In the genomic region with DNA sequence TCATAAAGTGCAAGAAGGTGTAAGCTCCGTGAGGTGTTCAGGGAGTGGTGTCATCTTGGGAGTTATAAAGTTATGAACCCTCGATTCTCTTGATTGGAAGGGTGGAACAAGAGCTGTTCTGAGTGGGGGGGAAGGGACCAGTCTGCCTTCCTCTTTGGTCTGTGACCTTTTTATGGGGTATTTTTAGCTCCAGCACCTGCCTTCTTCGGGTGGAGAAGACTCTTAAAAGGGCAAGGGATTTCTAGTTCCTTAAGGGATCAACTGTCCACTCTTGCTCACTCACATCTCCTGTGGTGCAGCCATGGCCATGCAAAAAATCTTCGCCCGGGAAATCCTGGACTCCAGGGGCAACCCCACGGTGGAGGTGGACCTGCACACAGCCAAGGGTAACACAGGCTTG, we compare ENCODE assay signal across 9 mouse cellular contexts. TPM values are rescaled to one million over a fixed set of nuclear protein-coding genes. Genes with fewer than 3 reads are reported as not detected.
DNase-seq lines count a peak whose midpoint lies in the region; ATAC-seq lines count a peak whose summit lies in the region.
"Had no signal": no experiment of that assay in that cellular context is flagged by ENCODE, and none has a peak within 500 bp of the region (broad histone marks: within the 10 kb centered on the region; RNA-seq: fewer than 3 reads in every experiment).

No protein-coding gene starts in this region.

- ATAC-seq in kidney, embryonic 14.5 days (ENCODE audit: low FRiP score, low TSS enrichment): no peak
- ATAC-seq in granulocyte monocyte progenitor cell, adult 5-6 weeks (replicated peaks; ENCODE audit: poor library complexity, severe bottlenecking): no peak

- H3K27ac ChIP-seq in kidney, embryonic 14.5 days (ENCODE audit: low read depth, low read length): no peak overlapping the region; the same call in 1 of the 2 replicates

- peaks cover 19% of the 10 kb centered on the region for H3K36me3 ChIP-seq in kidney, embryonic 14.5 days (ENCODE audit: control insufficient read depth, insufficient read depth, low read length)

- H3K27me3 ChIP-seq in kidney, embryonic 14.5 days (ENCODE audit: control insufficient read depth, insufficient read depth, low read length): no peaks in the 10 kb centered on the region

- peak overlapping the region; percentile 71 for H3K4me2 ChIP-seq in kidney, embryonic 14.5 days (replicated peaks; ENCODE audit: low read depth, low read length)

- H3K9me3 ChIP-seq in kidney, embryonic 14.5 days (ENCODE audit: control insufficient read depth, low read length): no peaks in the 10 kb centered on the region

- peak; percentile 40 for DNase-seq in cerebellum, adult 9-11 months
- DNase-seq in cerebellum, postnatal 10 days: no peak
- DNase-seq in kidney, adult 11 months: no peak
- peak; percentile 40 for DNase-seq in thymus, postnatal 4 days
- no peak for DNase-seq in thymus, postnatal 0 days (ENCODE audit: low spot score)
- DNase-seq in layer of hippocampus, adult 8-10 months (ENCODE audit: low spot score in 2 of 2): no peak
- DNase-seq: kidney, adult 2 months had no signal

- peak overlapping the region; percentile 28; the same call in 1 of the 2 replicates for H3K9ac ChIP-seq in kidney, embryonic 14.5 days (ENCODE audit: low read depth, low read length)

- H3K4me3 ChIP-seq in kidney, embryonic 14.5 days (ENCODE audit: low read length): 0 out of 2 replicates have a peak overlapping the region, but pooled peaks have one; percentile 3

- 30% methylated on average over 6 of the region's 6 CpGs for WGBS in kidney, embryonic 14.5 days

- peaks cover 28% of the 10 kb centered on the region for H3K4me1 ChIP-seq in kidney, embryonic 14.5 days (ENCODE audit: control insufficient read depth, insufficient read depth, low read length)

RNA-seq across cellular contexts. Expression of gene Eno3, which starts 0.6 kb away (rescaled TPM):
- polyA plus RNA-seq in kidney, embryonic 14.5 days (2014; fragmentation: Nextera tagmentation; extraction: Ambion mirVana): 22.4 and 26.8 TPM in 2 replicates
- 13.1 and 14.7 TPM in 2 replicates for polyA plus RNA-seq in thymus, postnatal 0 days (2015; fragmentation: Nextera tagmentation; extraction: Ambion mirVana)
- 14.9 and 18.9 TPM in 2 replicates for total RNA-seq in granulocyte monocyte progenitor cell, adult 5-6 weeks (2014; fragmentation: Nextera tagmentation)
- 4.5 and 5.9 TPM in 2 replicates for total RNA-seq in granulocyte monocyte progenitor cell, adult 5-6 weeks (2017)
- 10 to 100 TPM in 3 of 4 experiments, 1 to 10 TPM in 1; 10.0 to 14.5 (median 11.2) TPM for total RNA-seq in layer of hippocampus, adult 8-10 months (2022)

RNA-seq across cellular contexts. Expression of gene Pfn1, which starts 3.1 kb away (rescaled TPM):
- polyA plus RNA-seq in kidney, embryonic 14.5 days (2014; fragmentation: Nextera tagmentation; extraction: Ambion mirVana): 1,900 and 2,186 TPM in 2 replicates
- 2,783 and 3,382 TPM in 2 replicates for polyA plus RNA-seq in thymus, postnatal 0 days (2015; fragmentation: Nextera tagmentation; extraction: Ambion mirVana)
- 1,205 and 1,364 TPM in 2 replicates for total RNA-seq in granulocyte monocyte progenitor cell, adult 5-6 weeks (2014; fragmentation: Nextera tagmentation)
- 425 and 461 TPM in 2 replicates for total RNA-seq in granulocyte monocyte progenitor cell, adult 5-6 weeks (2017)
- total RNA-seq in layer of hippocampus, adult 8-10 months (2022): 100 to 1,000 TPM; 268 to 335 (median 298) TPM

RNA-seq across cellular contexts. Expression of gene Slc25a11, which starts 10.3 kb away (rescaled TPM):
- polyA plus RNA-seq in kidney, embryonic 14.5 days (2014; fragmentation: Nextera tagmentation; extraction: Ambion mirVana): 153 and 171 TPM in 2 replicates
- polyA plus RNA-seq in thymus, postnatal 0 days (2015; fragmentation: Nextera tagmentation; extraction: Ambion mirVana): 137 and 139 TPM in 2 replicates
- 80.9 and 91.7 TPM in 2 replicates for total RNA-seq in granulocyte monocyte progenitor cell, adult 5-6 weeks (2014; fragmentation: Nextera tagmentation)
- 63.3 and 67.7 TPM in 2 replicates for total RNA-seq in granulocyte monocyte progenitor cell, adult 5-6 weeks (2017)
- total RNA-seq in layer of hippocampus, adult 8-10 months (2022): 100 to 1,000 TPM; 118 to 129 (median 122) TPM

RNA-seq across cellular contexts. Expression of gene Rnf167, which starts 10.5 kb away (rescaled TPM):
- 83.0 and 109 TPM in 2 replicates for polyA plus RNA-seq in kidney, embryonic 14.5 days (2014; fragmentation: Nextera tagmentation; extraction: Ambion mirVana)
- 214 and 226 TPM in 2 replicates for polyA plus RNA-seq in thymus, postnatal 0 days (2015; fragmentation: Nextera tagmentation; extraction: Ambion mirVana)
- 35.4 and 51.1 TPM in 2 replicates for total RNA-seq in granulocyte monocyte progenitor cell, adult 5-6 weeks (2014; fragmentation: Nextera tagmentation)
- total RNA-seq in granulocyte monocyte progenitor cell, adult 5-6 weeks (2017): 32.7 and 34.6 TPM in 2 replicates
- 100 to 1,000 TPM in 1 of 4 experiments, 10 to 100 TPM in 3; 84.8 to 102 (median 92.8) TPM for total RNA-seq in layer of hippocampus, adult 8-10 months (2022)

RNA-seq across cellular contexts. Expression of gene Spag7, which starts 11.6 kb away (rescaled TPM):
- polyA plus RNA-seq in kidney, embryonic 14.5 days (2014; fragmentation: Nextera tagmentation; extraction: Ambion mirVana): 177 and 230 TPM in 2 replicates
- polyA plus RNA-seq in thymus, postnatal 0 days (2015; fragmentation: Nextera tagmentation; extraction: Ambion mirVana): 63.7 and 85.0 TPM in 2 replicates
- 91.0 and 130 TPM in 2 replicates for total RNA-seq in granulocyte monocyte progenitor cell, adult 5-6 weeks (2014; fragmentation: Nextera tagmentation)
- 46.8 and 49.8 TPM in 2 replicates for total RNA-seq in granulocyte monocyte progenitor cell, adult 5-6 weeks (2017)
- total RNA-seq in layer of hippocampus, adult 8-10 months (2022): 10 to 100 TPM; 47.4 to 54.8 (median 51.8) TPM

Comparison
In these comparisons a context has a peak if more than half of its experiments do, and no peak if none do; other contexts are left out.
1. DNase-seq: peak in cerebellum, adult 9-11 months (single experiment) and thymus, postnatal 4 days (single experiment); none in cerebellum, postnatal 10 days (0 of 2), kidney, adult 11 months (single experiment), thymus, postnatal 0 days (single experiment) and layer of hippocampus, adult 8-10 months (0 of 2).